Mouse (Mus musculus): Measurements from ENCODE around the gene Lgalsl.

Gene Lgalsl

GRCm38 (mm10) chr11:20823961-20824360, 6.9 kb downstream of the Lgalsl start:
- DNase-seq (ENCODE audit: low spot score in 2 of 2): no peak

GRCm38 (mm10) chr11:20823301-20823700, 7.6 kb downstream of the Lgalsl start:
- no peak for DNase-seq (ENCODE audit: low spot score in 2 of 2)

DNA sequence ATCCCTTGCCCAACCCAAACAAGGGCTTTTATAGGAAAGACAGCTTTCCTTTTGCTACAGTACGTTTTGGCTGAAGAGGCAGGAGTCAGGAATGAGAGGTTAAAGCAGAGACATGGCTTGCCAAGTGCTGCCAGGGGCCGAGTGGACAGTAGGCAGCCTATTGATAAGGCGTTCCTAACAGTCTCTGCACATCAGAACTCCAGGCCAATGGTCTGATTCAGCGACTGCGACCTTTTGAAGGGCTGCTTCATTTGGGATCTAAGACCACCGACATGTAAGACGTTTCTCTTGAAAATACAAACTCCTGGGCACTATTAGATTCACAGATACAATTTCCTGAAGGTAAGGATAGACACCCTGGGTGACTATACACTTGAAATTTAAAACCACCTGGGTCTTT, 9.5 kb downstream of the Lgalsl start:
- DNase-seq (ENCODE audit: low spot score in 2 of 2): no peak

GRCm38 (mm10) chr11:20813901-20814523, 16.8 kb downstream of the Lgalsl start:
- DNase-seq (ENCODE audit: low spot score in 2 of 2): no peak

GRCm38 (mm10) chr11:20812153-20812887, 18.5 kb downstream of the Lgalsl start:
- no peak for DNase-seq (ENCODE audit: low spot score in 2 of 2)

DNA sequence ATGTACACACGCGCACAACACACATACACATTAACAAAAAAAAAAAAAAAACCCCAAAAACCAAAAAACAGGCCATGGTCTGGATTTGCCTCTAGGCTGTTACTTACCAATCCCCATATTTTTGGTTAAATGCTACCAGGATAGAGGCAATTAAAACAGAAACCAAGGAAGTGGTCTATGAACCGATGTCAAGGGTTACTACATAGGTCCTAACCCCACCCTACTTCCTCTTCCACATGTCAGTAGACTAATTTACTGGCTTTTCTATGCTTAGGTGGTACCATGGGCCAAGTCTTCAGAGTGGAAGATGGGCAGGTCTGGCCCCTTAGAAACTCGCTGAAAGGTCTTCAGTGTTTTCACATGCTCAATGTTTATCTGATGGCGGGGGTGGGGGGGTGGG, 24.2 kb downstream of the Lgalsl start:
- no peak for DNase-seq (ENCODE audit: low spot score in 2 of 2)

DNA sequence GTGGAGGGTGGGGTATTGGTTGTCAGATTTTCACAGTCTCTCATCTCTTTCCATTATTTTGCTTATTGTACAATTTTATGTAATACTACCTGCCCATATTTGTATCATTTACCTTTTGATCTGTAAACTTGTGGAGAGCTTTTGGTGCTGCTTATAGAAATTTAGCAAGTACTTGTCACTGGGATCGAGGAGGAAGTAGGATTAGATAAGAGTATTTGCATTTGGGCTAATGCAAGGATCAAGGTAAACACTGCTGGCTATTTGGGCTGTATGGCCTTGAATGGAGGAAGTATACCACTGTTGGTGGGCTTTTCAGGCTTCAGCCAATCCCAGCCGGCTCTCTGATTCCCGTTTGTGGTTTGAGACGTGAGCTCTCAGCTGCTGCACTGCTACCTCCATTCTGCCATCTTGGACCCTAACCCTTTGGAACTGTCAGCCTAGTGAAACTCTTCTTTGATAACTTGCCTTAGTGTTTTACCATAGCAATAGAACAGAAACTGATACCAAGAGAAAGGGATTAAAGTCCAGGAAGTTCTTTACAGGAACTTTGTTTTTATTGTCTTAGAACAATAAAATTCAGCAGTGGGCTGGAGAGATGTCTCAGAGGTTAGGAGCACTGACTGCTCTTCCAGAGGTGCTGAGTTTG, 25.1 kb downstream of the Lgalsl start:
- DNase-seq (ENCODE audit: low spot score in 2 of 2): no peak

DNA sequence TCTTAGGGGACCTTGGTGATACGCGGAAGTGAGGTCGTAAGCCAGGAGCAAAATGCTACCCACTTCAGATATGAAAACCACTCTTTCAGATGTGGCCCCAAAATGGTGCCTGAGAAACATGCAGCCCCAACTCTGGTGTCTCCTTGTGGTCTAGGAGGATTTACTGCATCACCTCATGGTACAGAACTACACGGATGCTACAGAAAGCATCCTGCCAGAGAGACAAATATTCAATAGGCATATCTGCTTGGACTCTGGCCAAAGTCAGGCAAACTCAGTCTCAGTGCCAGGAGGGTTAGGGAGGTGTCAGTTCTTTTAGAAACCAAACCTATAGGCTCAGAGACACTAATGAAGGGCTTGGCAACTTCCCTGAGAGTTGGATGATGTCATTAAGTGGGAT, 26.4 kb downstream of the Lgalsl start:
- no peak for DNase-seq (ENCODE audit: low spot score in 2 of 2)

- no peak for DNase-seq (ENCODE audit: low spot score in 2 of 2)
Observed at GRCm38 (mm10) chr11:20800277-20801092, 30.4 kb downstream of the Lgalsl start.

DNA sequence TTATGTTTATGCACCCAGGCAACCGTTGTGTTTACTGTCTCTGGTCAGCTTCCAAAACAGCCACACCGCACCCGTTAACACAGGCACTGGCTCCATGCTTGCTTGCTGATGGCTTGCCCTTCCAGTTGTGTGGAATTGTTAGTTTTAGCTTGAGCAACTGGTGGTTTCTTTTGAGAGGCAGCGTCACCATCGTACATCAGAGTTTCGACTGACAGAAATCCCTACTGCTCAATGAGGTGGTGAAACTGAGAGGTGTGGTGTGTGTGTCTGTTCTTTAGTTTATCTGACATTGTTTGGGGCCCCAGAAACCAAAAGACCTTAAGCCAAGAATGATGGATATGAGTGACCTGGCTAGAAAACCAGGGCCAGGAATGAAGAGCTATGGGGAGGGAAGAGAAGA, 33.0 kb downstream of the Lgalsl start:
- no peak for DNase-seq (ENCODE audit: low spot score in 2 of 2)

DNA sequence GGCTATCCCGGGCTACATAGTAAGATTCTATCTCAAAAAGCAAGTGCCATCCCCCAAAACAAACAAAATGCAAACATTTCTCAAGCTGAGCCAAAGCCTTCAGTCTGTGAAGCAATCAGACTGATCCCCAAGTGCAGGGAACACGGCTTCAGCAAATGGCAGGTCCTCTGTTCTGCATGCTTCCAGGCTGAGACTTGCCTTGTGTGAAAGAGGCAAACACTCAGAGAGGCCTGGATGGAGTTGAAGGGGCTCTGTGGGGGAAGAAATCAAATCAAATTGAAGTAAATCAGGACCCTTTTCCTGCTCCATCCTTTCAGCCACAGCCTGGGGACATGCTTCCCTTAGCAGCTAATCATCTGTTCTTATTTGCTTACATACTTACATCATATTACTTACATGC, 35.4 kb downstream of the Lgalsl start:
- DNase-seq (ENCODE audit: low spot score in 2 of 2): no peak

GRCm38 (mm10) chr11:20794913-20795254, 36.0 kb downstream of the Lgalsl start:
- no peak for DNase-seq (ENCODE audit: low spot score in 2 of 2)

- peak; percentile 66 to 83 for DNase-seq (ENCODE audit: low spot score in 2 of 2)
Observed at GRCm38 (mm10) chr11:20794196-20794912, 36.5 kb downstream of the Lgalsl start.

DNA sequence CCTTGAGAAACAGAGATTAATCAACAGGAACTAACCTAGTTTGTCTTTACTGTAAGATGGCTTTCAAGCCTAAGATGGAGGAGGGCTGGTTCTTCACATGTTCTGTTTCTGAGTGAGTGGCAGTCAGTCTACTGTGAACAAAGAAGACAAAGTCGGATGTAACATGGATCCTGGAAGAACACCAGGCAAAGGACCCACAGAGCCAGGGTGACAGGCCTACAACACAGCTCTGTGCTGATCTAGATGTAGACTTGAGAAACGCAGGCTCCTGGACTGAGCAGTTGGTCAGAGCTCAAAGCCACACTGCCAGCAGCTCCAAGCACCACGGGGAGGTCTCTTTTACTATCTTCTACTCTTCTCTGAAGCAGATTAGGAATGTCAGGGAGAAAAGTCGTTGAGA, 37.2 kb downstream of the Lgalsl start:
- no peak for DNase-seq (ENCODE audit: low spot score in 2 of 2)

DNA sequence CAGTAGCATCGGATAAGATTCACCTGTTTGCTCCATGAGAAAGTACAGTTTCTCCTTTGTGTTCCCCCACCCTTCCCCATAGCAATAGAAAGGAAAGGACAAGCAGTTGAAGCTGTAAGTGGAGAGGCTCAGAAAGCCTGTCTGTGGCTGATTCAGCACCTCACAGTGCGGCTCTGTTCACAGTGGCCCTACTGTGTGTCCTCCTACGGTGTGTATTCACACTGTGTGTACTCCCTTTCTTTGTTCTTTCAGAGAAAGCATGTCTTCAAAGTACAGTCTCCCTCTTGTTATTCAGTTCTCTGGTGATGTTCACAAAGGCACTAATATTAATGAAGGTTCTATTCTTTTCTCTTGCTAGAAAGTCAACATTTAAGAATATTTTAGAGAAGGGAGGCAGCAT, 38.2 kb downstream of the Lgalsl start:
- DNase-seq (ENCODE audit: low spot score in 2 of 2): no peak

DNA sequence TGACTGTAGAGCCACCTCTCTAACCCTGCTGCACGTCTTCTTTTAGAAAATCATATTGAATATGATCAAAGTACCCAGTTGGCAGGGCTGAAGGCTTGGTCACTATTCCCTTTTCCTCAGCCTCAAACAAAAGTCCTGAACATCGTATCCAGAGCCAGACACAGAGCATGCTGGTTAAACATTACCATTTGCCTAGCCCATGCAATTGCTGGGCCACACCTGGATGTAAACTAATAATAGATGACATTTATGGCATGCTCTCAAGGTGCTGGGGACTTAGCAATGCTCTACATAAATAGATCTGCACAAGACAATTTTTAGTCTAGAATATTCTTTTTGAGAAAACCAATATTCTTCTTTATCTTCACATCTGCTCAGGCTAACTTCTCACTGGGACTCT, 39.5 kb downstream of the Lgalsl start:
- no peak for DNase-seq (ENCODE audit: low spot score in 2 of 2)

- DNase-seq (ENCODE audit: low spot score in 2 of 2): no peak
Observed at GRCm38 (mm10) chr11:20789015-20789414, 41.8 kb downstream of the Lgalsl start.

GRCm38 (mm10) chr11:20788070-20788469, 42.8 kb downstream of the Lgalsl start:
- DNase-seq (ENCODE audit: low spot score in 2 of 2): no peak

- no peak for DNase-seq (ENCODE audit: low spot score in 2 of 2)
Observed at GRCm38 (mm10) chr11:20786191-20786590, 44.7 kb downstream of the Lgalsl start.

- no peak for DNase-seq (ENCODE audit: low spot score in 2 of 2)
Observed at GRCm38 (mm10) chr11:20785186-20785585, 45.7 kb downstream of the Lgalsl start.

- DNase-seq (ENCODE audit: low spot score in 2 of 2): no peak
Observed at GRCm38 (mm10) chr11:20784776-20785175, 46.1 kb downstream of the Lgalsl start.

DNA sequence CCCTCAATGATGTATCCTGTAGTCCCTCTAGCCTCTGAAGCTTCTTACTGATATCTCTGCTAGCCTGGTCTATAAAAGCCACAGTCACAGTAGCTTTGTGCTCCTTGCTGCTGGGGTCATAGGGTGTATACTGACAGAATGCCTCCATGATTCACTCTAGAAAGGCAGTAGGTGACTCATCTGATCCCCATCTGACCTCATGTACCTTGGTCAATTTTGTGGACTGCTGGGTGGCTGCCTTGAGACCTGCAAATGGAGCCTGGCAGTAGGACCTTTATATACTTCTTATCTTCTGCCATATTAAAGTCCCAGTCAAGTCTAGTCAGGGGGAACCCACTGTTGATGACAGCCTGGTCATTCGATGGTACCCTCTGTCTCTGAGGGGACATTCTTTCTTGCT, 47.4 kb downstream of the Lgalsl start:
- no peak for DNase-seq (ENCODE audit: low spot score in 2 of 2)

All from urinary bladder, postnatal 4 days (tissue).